Mouse (Mus musculus): ENCODE data around the gene Hid1. TPM values are rescaled to one million over a fixed set of nuclear protein-coding genes. Genes with fewer than 3 reads are reported as not detected.

Hid1 gene
- polyA plus RNA-seq (2014; fragmentation: Nextera tagmentation; extraction: Ambion mirVana), result 10.9 and 15.3 TPM in 2 replicates

DNA sequence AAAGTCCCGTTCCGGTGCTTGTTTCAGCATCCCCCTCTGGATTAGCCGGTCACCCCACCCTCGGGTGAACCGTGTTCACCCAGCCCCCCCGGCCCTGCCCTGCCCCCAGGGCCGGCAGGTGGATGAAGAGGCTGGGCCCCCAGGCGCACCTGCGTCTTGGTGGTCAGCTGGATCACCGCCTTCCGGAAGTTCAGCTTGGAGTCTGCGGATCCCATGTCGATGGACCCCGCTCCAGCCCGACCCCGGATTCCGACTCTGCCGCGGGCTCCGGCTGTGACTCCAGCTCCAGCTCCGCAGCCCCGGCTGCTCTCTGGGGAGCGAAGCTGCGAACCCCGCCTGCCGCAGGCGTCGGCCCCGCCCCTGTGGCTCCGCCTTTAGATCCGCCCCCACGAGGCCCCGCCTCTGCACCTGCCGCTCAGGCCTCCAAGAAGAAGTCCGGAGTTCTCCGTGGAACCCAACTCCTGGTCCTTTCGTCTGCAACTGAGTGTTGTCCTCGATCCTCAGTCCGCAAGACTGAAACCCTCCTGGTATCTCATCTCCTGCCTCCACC lies at the start of gene Hid1:
Gene Hid1 (minus strand): TSS at position 362 of the 550 bp plus-strand sequence.
- no peaks in the 10 kb centered on the region for H3K9me3 ChIP-seq (ENCODE audit: control insufficient read depth, low read length)
- WGBS, result 1% methylated on average over 33 of the region's 39 CpGs

DNA sequence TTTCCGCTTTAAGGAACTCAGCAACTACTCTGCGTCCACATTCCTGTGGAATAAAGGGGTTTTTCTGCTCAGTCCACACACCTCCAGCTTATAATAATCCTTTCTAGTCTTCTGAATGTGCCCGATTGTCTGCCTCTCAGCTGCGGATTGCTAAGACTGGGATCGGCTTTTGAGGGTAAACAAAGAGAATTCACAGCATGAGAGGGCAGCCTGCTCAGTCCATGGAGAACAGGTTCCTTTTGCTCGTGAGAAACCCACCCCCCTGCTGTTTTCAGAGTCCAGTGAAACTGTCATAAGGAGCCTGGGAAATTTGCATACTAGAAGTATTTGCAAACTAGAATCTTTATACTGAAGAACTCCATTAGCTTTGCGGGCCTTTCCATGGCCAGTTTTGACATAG lies 42.0 kb upstream of the Hid1 start:
- no peak for ATAC-seq (ENCODE audit: low FRiP score)
- Histone ChIP-seq H3K27ac (ENCODE audit: low read depth, low read length) (peak overlapping the region; percentile 75), H3K9me3 (ENCODE audit: control insufficient read depth, low read length) (no peaks in the 10 kb centered on the region), H3K4me1 (replicated peaks; ENCODE audit: control insufficient read depth, insufficient read depth, low read length) (peaks cover 10% of the 10 kb centered on the region; the same call in 1 of the 2 replicates), H3K36me3 (ENCODE audit: control insufficient read depth, insufficient read depth, low read length) (0 out of 2 replicates have a peak, but pooled peaks cover 3% of the 10 kb centered on the region), H3K27me3 (ENCODE audit: control insufficient read depth, insufficient read depth, low read length) (no peaks in the 10 kb centered on the region), H3K4me3 (ENCODE audit: low read depth, low read length) (no peak overlapping the region), H3K4me2 (replicated peaks; ENCODE audit: low read depth, low read length) (no peak overlapping the region), H3K9ac (ENCODE audit: low read depth, low read length) (no peak overlapping the region)
- DNase-seq (ENCODE audit: low spot score), result peak; percentile 53
- WGBS, result 39% methylated on average over 7 of the region's 7 CpGs

More for the DNA sequence above, at the start of gene Hid1:
- Histone ChIP-seq H3K9ac (ENCODE audit: low read depth, low read length) (peak within 1 kb of the TSS; percentile 80), H3K36me3 (ENCODE audit: control insufficient read depth, insufficient read depth, low read length) (no peaks in the 10 kb centered on the region), H3K4me3 (ENCODE audit: low read depth, low read length) (peak within 1 kb of the TSS; percentile 71), H3K27me3 (ENCODE audit: control insufficient read depth, insufficient read depth, low read length) (peaks cover 9% of the 10 kb centered on the region), H3K4me2 (replicated peaks; ENCODE audit: low read depth, low read length) (peak within 1 kb of the TSS; percentile 97), H3K27ac (ENCODE audit: low read depth, low read length) (peak within 1 kb of the TSS; percentile 70), H3K4me1 (replicated peaks; ENCODE audit: control insufficient read depth, insufficient read depth, low read length) (peaks cover 6% of the 10 kb centered on the region; the same call in 1 of the 2 replicates)
- DNase-seq (ENCODE audit: low spot score) (peak; percentile 87), ATAC-seq (ENCODE audit: low FRiP score) (peak; percentile 82)

DNA sequence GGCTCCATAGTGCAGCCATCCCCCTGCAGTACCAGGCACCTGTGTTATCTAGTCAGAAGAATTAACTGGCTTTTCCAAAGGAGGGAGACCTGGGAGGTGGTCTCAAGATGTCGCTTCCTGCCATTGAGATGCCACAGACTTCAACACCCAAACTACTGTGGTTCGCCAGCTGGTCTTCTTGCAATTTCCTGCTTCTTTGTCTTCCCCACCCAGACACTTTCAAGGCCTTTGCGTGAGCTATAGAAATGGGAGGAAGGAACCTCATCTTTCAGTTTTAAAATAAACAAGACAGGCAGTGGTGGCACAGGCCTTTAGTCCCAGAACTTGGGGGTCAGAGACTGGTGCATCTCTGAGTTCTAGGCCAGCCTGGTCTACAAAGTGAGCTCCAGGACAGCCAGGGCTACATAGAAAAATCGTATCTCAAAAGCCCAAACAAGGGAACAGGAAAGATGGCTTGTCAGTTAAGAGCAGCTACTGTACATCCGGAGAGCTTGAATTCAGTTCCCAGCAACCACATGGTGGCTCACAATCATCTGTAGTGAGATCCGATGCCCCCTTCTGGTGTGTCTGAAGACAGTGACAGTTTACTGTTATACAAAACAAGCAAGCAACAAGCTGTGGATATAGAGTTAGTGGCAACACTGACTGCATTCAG lies 40.8 kb upstream of the Hid1 start:
- Histone ChIP-seq H3K27ac (ENCODE audit: low read depth, low read length) (peak overlapping the region; percentile 75), H3K4me3 (ENCODE audit: low read depth, low read length) (no peak overlapping the region), H3K4me2 (replicated peaks; ENCODE audit: low read depth, low read length) (no peak overlapping the region), H3K27me3 (ENCODE audit: control insufficient read depth, insufficient read depth, low read length) (no peaks in the 10 kb centered on the region), H3K36me3 (ENCODE audit: control insufficient read depth, insufficient read depth, low read length) (0 out of 2 replicates have a peak, but pooled peaks cover 3% of the 10 kb centered on the region), H3K9ac (ENCODE audit: low read depth, low read length) (no peak overlapping the region), H3K9me3 (ENCODE audit: control insufficient read depth, low read length) (no peaks in the 10 kb centered on the region), H3K4me1 (replicated peaks; ENCODE audit: control insufficient read depth, insufficient read depth, low read length) (peaks cover 10% of the 10 kb centered on the region; the same call in 1 of the 2 replicates)
- ATAC-seq (ENCODE audit: low FRiP score) (no peak), DNase-seq (ENCODE audit: low spot score) (no peak)
- WGBS, result 87% methylated on average over 6 of the region's 6 CpGs

DNA sequence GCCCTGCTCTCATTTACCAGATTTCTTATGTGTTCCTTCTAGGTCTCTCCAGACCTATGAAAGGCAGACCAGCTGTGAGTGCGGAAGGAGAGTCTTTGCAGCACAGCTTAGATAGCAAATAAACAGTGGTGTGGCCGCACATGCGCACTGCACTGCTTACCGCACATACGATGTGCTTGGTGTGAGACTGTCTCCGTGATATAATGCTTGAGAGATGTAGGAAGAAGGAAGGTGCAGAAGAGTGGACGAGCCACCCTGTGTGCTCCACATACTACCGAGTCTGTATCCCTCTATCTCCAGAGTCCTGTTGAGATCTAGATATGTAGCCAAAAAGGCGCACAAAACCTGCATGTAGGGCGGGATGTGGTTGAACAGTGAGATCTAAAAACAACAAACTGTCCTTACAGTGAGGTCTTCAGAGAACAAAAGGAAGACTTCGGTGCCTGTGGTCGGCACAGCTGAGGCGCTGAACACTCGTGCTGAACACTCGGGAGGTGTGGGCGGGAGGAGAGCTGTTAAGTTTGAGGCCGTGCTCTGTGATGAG lies 39.4 kb upstream of the Hid1 start:
- Histone ChIP-seq H3K27me3 (ENCODE audit: control insufficient read depth, insufficient read depth, low read length) (no peaks in the 10 kb centered on the region), H3K9ac (ENCODE audit: low read depth, low read length) (no peak overlapping the region), H3K27ac (ENCODE audit: low read depth, low read length) (no peak overlapping the region), H3K36me3 (ENCODE audit: control insufficient read depth, insufficient read depth, low read length) (0 out of 2 replicates have a peak, but pooled peaks cover 3% of the 10 kb centered on the region), H3K4me3 (ENCODE audit: low read depth, low read length) (no peak overlapping the region), H3K4me2 (replicated peaks; ENCODE audit: low read depth, low read length) (no peak overlapping the region), H3K4me1 (replicated peaks; ENCODE audit: control insufficient read depth, insufficient read depth, low read length) (peaks cover 10% of the 10 kb centered on the region; the same call in 1 of the 2 replicates), H3K9me3 (ENCODE audit: control insufficient read depth, low read length) (no peaks in the 10 kb centered on the region)
- WGBS, result 92% methylated on average over 17 of the region's 17 CpGs
- ATAC-seq (ENCODE audit: low FRiP score) (no peak), DNase-seq (ENCODE audit: low spot score) (no peak)

DNA sequence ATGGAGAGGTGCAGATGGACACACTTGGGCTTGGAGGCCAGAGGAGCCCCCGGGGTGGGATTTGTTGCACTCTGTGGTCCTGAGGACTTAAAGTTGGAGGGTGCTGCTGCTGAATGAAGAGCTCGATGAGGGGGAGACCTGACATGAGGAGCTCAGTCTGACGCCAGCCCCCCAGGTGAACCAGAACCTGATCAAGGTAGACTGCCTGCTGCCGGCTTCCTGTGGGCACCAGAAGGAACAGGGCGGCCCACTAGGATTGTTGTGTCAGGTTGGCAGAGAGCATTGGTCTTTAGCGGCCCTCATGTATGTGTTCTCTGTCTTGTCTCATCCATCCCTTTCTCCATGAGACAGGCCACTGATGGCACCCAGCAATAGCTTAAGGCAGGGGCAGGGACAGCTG lies 38.2 kb upstream of the Hid1 start:
- Histone ChIP-seq H3K4me3 (ENCODE audit: low read depth, low read length) (no peak overlapping the region), H3K27ac (ENCODE audit: low read depth, low read length) (no peak overlapping the region), H3K4me1 (replicated peaks; ENCODE audit: control insufficient read depth, insufficient read depth, low read length) (peaks cover 6% of the 10 kb centered on the region; the same call in 1 of the 2 replicates), H3K9me3 (ENCODE audit: control insufficient read depth, low read length) (no peaks in the 10 kb centered on the region), H3K36me3 (ENCODE audit: control insufficient read depth, insufficient read depth, low read length) (0 out of 2 replicates have a peak, but pooled peaks cover 3% of the 10 kb centered on the region), H3K4me2 (replicated peaks; ENCODE audit: low read depth, low read length) (no peak overlapping the region), H3K27me3 (ENCODE audit: control insufficient read depth, insufficient read depth, low read length) (no peaks in the 10 kb centered on the region), H3K9ac (ENCODE audit: low read depth, low read length) (no peak overlapping the region)
- 90% methylated on average over 6 of the region's 6 CpGs for whole genome bisulfite sequencing
- no peak for DNase-seq (ENCODE audit: low spot score)
- ATAC-seq (ENCODE audit: low FRiP score), result no peak

DNA sequence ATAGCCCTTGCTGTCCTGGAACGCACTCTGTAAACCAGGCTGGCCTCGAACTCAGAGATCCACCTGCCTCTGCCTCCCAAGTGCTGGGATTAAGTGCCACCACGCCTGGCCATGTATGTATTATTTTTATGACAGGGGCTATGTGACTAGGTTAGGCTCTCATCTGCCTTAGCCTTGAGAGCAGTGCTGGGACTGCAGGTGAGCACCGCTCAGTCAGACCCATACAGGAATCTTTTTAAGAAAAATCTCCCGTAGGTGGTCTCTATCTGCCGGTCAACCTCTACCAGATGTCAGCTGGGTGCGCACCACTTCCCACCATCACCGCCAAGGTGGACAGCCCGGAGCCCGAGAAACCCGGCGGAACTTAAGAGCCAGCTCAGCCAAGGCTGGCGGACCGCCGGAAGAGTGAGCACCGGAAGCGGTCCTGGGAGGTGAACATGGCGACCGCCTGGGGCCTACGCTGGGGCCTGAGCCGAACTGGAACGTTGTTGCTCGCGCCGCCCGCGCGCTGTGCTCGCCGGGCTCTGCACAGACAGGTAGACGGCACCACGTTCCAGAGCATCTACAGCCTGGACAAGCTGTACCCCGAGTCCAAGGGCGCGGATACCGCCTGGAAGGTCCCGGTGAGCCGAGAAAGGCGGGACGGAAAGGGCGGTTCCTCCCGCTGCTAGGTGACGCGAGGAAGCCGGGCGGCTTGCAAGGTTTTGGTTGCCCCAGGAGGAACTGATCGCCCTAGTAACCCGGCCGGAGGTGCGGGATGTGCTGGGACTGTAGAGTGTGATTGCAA lies 36.0 kb upstream of the Hid1 start, which contains the start of gene Mrpl58:
Gene Mrpl58 (plus strand): TSS at position 415 of the 787 bp plus-strand sequence.
- H3K36me3 ChIP-seq (ENCODE audit: control insufficient read depth, insufficient read depth, low read length), result no peaks in the 10 kb centered on the region
- DNase-seq (ENCODE audit: low spot score), result peak; percentile 90
- ATAC-seq (ENCODE audit: low FRiP score), result peak; percentile 91
- H3K4me1 ChIP-seq (replicated peaks; ENCODE audit: control insufficient read depth, insufficient read depth, low read length), result no peaks in the 10 kb centered on the region
- H3K9me3 ChIP-seq (ENCODE audit: control insufficient read depth, low read length), result no peaks in the 10 kb centered on the region
- peak within 1 kb of the TSS; percentile 57 for H3K4me2 ChIP-seq (replicated peaks; ENCODE audit: low read depth, low read length)
- peak within 1 kb of the TSS; percentile 91 for H3K4me3 ChIP-seq (ENCODE audit: low read depth, low read length)
- peak within 1 kb of the TSS; percentile 93 for H3K9ac ChIP-seq (ENCODE audit: low read depth, low read length)
- WGBS, result 4% methylated on average over 50 of the region's 50 CpGs
- no peaks in the 10 kb centered on the region for H3K27me3 ChIP-seq (ENCODE audit: control insufficient read depth, insufficient read depth, low read length)
- peak within 1 kb of the TSS; percentile 84 for H3K27ac ChIP-seq (ENCODE audit: low read depth, low read length)

DNA sequence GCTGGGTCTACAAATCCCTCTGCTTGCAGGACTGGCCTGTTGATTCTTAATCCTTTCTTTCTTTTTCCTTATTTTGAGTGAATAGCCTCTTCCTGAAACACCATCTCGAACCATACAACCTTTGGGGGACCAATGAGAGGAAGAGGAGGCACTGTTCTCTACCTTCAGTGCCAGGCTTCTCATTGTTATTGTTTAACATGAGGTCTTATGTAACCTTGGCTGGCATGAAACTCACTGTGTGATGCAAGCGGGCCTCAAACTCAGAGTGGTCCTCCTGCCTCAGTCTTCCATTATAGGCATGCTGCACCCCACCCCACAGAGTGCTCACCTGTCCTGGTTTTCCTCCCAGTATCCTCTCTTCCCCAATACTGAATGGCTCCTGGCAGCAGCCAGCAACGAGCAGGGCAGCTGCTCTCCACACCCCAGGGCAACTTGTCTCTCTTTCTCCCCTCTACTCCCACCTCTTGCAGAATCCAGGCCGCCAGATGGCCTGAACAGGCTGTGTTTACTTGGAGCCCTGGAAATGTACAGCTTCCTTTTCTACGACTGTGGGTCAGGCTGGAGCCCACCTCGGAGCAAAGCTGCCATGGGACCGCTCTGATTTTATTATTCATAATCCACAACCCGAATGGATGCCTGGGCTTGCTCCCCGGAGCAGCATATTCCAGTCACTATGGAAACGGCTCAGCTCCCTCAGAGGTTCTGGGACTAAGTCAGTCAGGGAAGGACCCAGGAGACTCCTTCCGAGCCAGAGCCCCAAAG lies 33.3 kb upstream of the Hid1 start:
- no peaks in the 10 kb centered on the region for H3K9me3 ChIP-seq (ENCODE audit: control insufficient read depth, low read length)
- no peak overlapping the region for H3K4me2 ChIP-seq (replicated peaks; ENCODE audit: low read depth, low read length)
- 0 out of 2 replicates have a peak overlapping the region, but pooled peaks have one; percentile 3 for H3K27ac ChIP-seq (ENCODE audit: low read depth, low read length)
- H3K27me3 ChIP-seq (ENCODE audit: control insufficient read depth, insufficient read depth, low read length), result no peaks in the 10 kb centered on the region
- H3K36me3 ChIP-seq (ENCODE audit: control insufficient read depth, insufficient read depth, low read length), result no peaks in the 10 kb centered on the region
- WGBS, result 54% methylated on average over 11 of the region's 11 CpGs
- H3K9ac ChIP-seq (ENCODE audit: low read depth, low read length), result no peak overlapping the region
- ATAC-seq (ENCODE audit: low FRiP score) (no peak), DNase-seq (ENCODE audit: low spot score) (no peak)
- H3K4me1 ChIP-seq (replicated peaks; ENCODE audit: control insufficient read depth, insufficient read depth, low read length), result no peaks in the 10 kb centered on the region
- no peak overlapping the region for H3K4me3 ChIP-seq (ENCODE audit: low read depth, low read length)

DNA sequence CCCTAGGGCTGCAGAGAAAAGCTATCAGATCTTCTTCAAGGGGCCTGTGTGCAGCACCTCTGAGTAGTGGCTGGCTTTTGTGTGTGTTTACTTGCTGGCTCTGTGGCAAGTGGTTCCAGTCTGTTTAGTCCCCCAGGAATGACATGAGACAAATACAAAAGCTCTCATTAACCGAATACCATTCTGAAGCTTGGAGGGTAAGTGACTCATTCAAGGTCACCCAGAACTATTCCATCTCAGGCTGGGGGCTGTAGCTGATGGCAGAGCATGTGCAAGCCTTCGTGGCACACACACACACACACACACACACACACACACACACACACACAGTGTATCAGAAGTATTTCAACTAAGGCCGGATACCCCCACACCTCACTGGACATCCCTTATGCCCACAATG lies 32.6 kb upstream of the Hid1 start:
- DNase-seq (ENCODE audit: low spot score), result no peak
- no peak overlapping the region for H3K27ac ChIP-seq (ENCODE audit: low read depth, low read length)
- no peak for ATAC-seq (ENCODE audit: low FRiP score)
- no peak overlapping the region for H3K4me2 ChIP-seq (replicated peaks; ENCODE audit: low read depth, low read length)
- no peaks in the 10 kb centered on the region for H3K36me3 ChIP-seq (ENCODE audit: control insufficient read depth, insufficient read depth, low read length)
- H3K9ac ChIP-seq (ENCODE audit: low read depth, low read length), result no peak overlapping the region
- no peaks in the 10 kb centered on the region for H3K4me1 ChIP-seq (replicated peaks; ENCODE audit: control insufficient read depth, insufficient read depth, low read length)
- H3K4me3 ChIP-seq (ENCODE audit: low read depth, low read length), result no peak overlapping the region
- 69% methylated on average over 3 of the region's 3 CpGs for WGBS
- no peaks in the 10 kb centered on the region for H3K27me3 ChIP-seq (ENCODE audit: control insufficient read depth, insufficient read depth, low read length)
- H3K9me3 ChIP-seq (ENCODE audit: control insufficient read depth, low read length), result no peaks in the 10 kb centered on the region

Measured in hindbrain, embryonic 11.5 days (tissue).